Mouse (Mus musculus): Measurements from ENCODE around the gene Bcam. TPM values are rescaled to one million over a fixed set of nuclear protein-coding genes. Genes with fewer than 3 reads are reported as not detected.

Gene Bcam
- polyA plus RNA-seq, 1 experiment, result 25.3 TPM

DNA sequence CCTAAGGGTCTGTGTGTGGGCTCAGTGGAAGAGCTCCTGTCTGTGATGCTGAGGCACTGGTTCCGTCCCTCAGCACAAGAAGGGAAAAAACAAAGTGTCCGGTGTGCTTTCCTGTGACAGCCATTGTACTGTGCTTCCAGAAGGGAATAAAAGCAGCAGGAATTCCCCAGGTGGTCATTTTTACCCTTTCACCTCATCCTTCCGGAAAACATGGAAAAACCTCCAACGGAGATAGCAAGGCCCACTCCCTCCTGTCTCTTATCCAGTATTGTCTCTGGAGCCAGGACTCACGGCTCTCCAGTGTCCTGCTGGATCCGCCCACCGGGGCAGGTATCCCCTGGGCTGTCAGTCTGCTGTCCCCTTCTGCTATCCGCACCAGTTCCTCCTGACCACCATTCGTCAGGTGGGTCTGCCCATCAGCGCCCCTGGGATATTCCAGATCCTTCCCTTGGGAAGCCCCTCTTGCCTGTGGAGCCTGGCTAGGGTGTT, 36.6 kb downstream of the Bcam start:
- Histone ChIP-seq H3K4me1 (ENCODE audit: control insufficient read depth, insufficient read depth, low read length) (no peaks in the 10 kb centered on the region; the same call in 1 of the 2 replicates), H3K27me3 (ENCODE audit: control insufficient read depth, insufficient read depth, low read length) (no peaks in the 10 kb centered on the region), H3K27ac (ENCODE audit: insufficient read depth, low read length) (no peak overlapping the region), H3K4me3 (replicated peaks; ENCODE audit: insufficient read depth, low read depth, low read length) (no peak overlapping the region)
- WGBS, result 87% methylated on average over 10 of the region's 10 CpGs
- TF ChIP-seq CTCF (IDR thresholded peaks at IDR 0.05; ENCODE audit: borderline replicate concordance, insufficient read depth, low read depth, low read length) (no peak), POLR2A (IDR thresholded peaks at IDR 0.05; ENCODE audit: borderline replicate concordance, insufficient read depth, low read length) (no peak)
- DNase-seq, result no peak

DNA sequence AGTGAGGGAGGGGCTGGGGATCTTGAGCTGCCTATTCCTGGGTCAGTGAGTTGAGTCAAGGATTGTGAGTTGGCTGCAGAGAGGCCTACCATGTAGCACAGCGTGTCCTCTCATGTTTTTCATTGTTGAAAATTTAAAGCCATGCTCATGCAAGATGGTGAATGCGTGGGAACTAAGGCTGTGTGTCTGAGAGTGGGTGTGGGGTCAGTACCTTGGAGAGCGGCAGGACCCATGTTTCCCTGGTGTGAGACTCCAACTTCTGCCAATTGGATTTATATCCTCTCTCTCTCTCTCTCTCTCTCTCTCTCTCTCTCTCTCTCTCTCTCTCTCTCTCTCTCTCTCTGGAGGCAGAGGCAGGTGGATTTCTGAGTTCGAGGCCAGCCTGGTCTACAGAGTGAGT, 44.3 kb downstream of the Bcam start:
- DNase-seq, result no peak
- no peaks in the 10 kb centered on the region for H3K27me3 ChIP-seq (ENCODE audit: control insufficient read depth, insufficient read depth, low read length)
- H3K4me3 ChIP-seq (replicated peaks; ENCODE audit: insufficient read depth, low read depth, low read length), result no peak overlapping the region
- no peak for TF ChIP-seq CTCF (IDR thresholded peaks at IDR 0.05; ENCODE audit: borderline replicate concordance, insufficient read depth, low read depth, low read length)
- no peak for TF ChIP-seq POLR2A (IDR thresholded peaks at IDR 0.05; ENCODE audit: borderline replicate concordance, insufficient read depth, low read length)
- H3K4me1 ChIP-seq (ENCODE audit: control insufficient read depth, insufficient read depth, low read length), result no peaks in the 10 kb centered on the region; the same call in 1 of the 2 replicates
- 91% methylated on average over 4 of the region's 4 CpGs for WGBS
- H3K27ac ChIP-seq (ENCODE audit: insufficient read depth, low read length), result no peak overlapping the region

DNA sequence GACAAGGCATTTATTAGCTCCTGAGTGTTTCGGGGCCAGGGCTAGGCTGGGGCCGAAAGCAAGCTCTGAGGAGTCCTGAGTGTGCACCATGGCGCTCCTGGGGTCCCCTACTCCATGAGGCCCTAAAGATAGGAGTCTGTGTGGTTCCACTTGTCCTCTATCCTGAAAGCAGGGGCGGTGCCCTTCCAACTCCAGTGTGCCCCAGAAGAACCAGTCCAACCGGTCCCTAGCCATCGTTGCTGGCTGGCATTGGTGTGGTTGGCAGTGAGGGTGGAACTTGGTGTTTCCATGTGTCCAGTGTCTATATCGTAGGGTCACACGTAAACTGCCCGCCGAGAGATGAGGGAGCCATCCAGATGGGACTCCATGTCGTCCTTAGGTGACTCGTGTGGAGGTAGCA, 46.6 kb downstream of the Bcam start:
- no peak for TF ChIP-seq POLR2A (IDR thresholded peaks at IDR 0.05; ENCODE audit: borderline replicate concordance, insufficient read depth, low read length)
- no peak for TF ChIP-seq CTCF (IDR thresholded peaks at IDR 0.05; ENCODE audit: borderline replicate concordance, insufficient read depth, low read depth, low read length)

DNA sequence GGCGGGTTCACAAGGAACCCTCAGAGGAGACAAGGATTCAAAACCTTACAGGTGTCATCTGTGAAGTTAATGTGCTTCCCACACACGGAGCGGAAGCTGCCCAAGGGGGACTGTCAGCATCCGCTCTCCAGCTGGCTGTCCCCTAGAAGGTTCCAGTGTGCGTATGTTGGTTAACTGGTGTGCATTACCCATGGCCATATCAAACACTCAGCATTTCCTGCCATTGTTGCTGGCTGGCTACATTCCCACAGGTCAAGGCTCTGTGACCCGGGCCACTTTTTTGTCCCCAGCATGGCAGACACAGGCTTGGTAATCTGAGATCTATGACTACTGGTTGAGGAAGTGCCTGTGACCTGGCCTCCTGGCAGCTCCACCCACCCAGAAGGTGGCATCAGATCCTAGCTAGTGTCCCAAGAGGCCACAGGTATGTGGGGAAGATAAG, 48.0 kb downstream of the Bcam start:
- no peaks in the 10 kb centered on the region for H3K27me3 ChIP-seq (ENCODE audit: control insufficient read depth, insufficient read depth, low read length)
- no peak for DNase-seq
- H3K27ac ChIP-seq (ENCODE audit: insufficient read depth, low read length), result no peak overlapping the region
- WGBS, result 88% methylated on average over 6 of the region's 6 CpGs
- no peak overlapping the region for H3K4me3 ChIP-seq (replicated peaks; ENCODE audit: insufficient read depth, low read depth, low read length)
- H3K4me1 ChIP-seq (ENCODE audit: control insufficient read depth, insufficient read depth, low read length), result no peaks in the 10 kb centered on the region
- TF ChIP-seq CTCF (IDR thresholded peaks at IDR 0.05; ENCODE audit: borderline replicate concordance, insufficient read depth, low read depth, low read length), result no peak
- no peak for TF ChIP-seq POLR2A (IDR thresholded peaks at IDR 0.05; ENCODE audit: borderline replicate concordance, insufficient read depth, low read length)

More for the DNA sequence above, 46.6 kb downstream of the Bcam start:
- no peak overlapping the region for H3K27ac ChIP-seq (ENCODE audit: insufficient read depth, low read length)
- no peak overlapping the region for H3K4me3 ChIP-seq (replicated peaks; ENCODE audit: insufficient read depth, low read depth, low read length)
- DNase-seq, result no peak
- no peaks in the 10 kb centered on the region for H3K4me1 ChIP-seq (ENCODE audit: control insufficient read depth, insufficient read depth, low read length)
- H3K27me3 ChIP-seq (ENCODE audit: control insufficient read depth, insufficient read depth, low read length), result no peaks in the 10 kb centered on the region
- whole genome bisulfite sequencing, result 93% methylated on average over 12 of the region's 12 CpGs

DNA sequence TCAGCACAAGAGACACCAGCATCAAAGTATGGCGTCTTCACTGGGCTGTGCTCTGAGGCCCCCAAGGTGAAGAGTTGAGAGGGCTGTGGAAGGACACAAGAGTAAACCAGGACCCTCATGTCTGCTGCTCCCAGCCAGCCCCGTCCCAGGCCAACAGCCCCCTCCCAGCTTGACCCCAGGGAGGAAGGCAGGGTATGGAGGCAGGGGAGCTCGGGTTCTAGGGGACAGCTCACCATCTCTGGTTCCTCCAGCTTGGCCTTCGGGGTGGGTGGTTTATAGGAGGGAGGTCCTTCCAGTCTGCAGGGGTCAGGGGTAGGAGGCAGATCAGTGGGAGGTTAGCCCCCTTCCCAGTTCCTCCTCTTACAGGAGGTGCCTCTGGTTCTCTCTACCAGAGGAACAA, 51.6 kb downstream of the Bcam start:
- H3K27me3 ChIP-seq (ENCODE audit: control insufficient read depth, insufficient read depth, low read length), result no peaks in the 10 kb centered on the region
- no peak for DNase-seq
- H3K4me3 ChIP-seq (replicated peaks; ENCODE audit: insufficient read depth, low read depth, low read length), result no peak overlapping the region
- 89% methylated on average over 4 of the region's 4 CpGs for WGBS
- TF ChIP-seq POLR2A (IDR thresholded peaks at IDR 0.05; ENCODE audit: borderline replicate concordance, insufficient read depth, low read length), result no peak
- no peak for TF ChIP-seq CTCF (IDR thresholded peaks at IDR 0.05; ENCODE audit: borderline replicate concordance, insufficient read depth, low read depth, low read length)
- no peak overlapping the region for H3K27ac ChIP-seq (ENCODE audit: insufficient read depth, low read length)
- H3K4me1 ChIP-seq (ENCODE audit: control insufficient read depth, insufficient read depth, low read length), result no peaks in the 10 kb centered on the region

DNA sequence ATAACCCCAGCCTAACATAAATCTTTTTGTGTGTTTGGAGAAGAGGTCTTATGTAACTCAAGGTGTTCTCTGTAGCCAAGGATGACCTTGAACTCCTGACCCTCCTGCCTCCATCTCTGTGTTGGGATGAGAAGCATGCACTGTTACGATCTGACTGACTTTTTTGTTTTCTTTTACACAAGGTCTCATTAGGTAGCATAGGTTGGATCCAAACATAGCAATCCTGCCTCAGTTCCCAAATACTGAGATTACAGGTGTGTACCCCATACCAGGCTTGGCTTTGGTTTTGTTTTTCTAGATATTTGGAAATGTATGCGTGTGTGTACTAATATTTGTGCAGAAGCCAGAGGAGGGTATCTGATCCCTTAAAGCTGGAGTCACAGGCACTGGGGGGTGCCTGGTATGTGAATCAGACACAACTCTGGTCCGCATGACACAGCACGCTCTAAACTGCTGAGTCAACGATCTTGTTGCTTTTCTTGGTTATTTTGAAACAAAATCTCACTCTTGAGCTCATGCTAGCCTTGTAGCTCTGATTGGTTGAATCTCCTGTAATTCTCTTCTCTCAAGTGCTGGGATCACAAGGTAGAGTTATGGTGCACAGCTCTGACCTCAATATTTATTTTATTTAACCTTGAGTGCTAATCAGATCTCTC, 52.4 kb downstream of the Bcam start:
- WGBS, result 86% methylated on average over 5 of the region's 5 CpGs
- TF ChIP-seq CTCF (IDR thresholded peaks at IDR 0.05; ENCODE audit: borderline replicate concordance, insufficient read depth, low read depth, low read length), result no peak
- no peak for TF ChIP-seq POLR2A (IDR thresholded peaks at IDR 0.05; ENCODE audit: borderline replicate concordance, insufficient read depth, low read length)
- Histone ChIP-seq H3K4me1 (ENCODE audit: control insufficient read depth, insufficient read depth, low read length) (peaks cover 7% of the 10 kb centered on the region), H3K4me3 (replicated peaks; ENCODE audit: insufficient read depth, low read depth, low read length) (no peak overlapping the region), H3K27ac (ENCODE audit: insufficient read depth, low read length) (no peak overlapping the region), H3K27me3 (ENCODE audit: control insufficient read depth, insufficient read depth, low read length) (no peaks in the 10 kb centered on the region)
- no peak for DNase-seq

DNA sequence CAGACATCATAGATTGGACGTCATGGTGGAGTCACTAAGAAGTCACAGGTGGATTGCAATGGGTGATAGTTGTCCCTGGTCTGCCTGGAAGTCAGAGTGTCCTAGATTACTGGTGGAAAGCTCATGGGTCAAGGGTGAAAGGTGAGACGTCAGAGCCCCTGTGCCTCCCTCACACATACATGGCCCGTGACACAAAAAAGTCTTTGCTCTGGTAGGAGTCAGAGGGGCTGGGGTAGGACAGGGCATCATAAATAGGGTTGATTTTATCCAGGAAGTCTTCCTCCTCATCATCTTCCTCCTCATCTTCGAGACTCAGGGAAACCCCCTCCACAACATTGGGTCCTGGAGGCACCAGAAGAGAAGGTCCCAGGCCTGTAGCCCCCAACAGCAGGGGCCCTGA, 53.5 kb downstream of the Bcam start:
- Histone ChIP-seq H3K27ac (ENCODE audit: insufficient read depth, low read length) (no peak overlapping the region), H3K4me3 (replicated peaks; ENCODE audit: insufficient read depth, low read depth, low read length) (no peak overlapping the region), H3K4me1 (ENCODE audit: control insufficient read depth, insufficient read depth, low read length) (peaks cover 8% of the 10 kb centered on the region), H3K27me3 (ENCODE audit: control insufficient read depth, insufficient read depth, low read length) (no peaks in the 10 kb centered on the region)
- DNase-seq, result no peak
- WGBS, result 87% methylated on average over 4 of the region's 4 CpGs
- TF ChIP-seq POLR2A (IDR thresholded peaks at IDR 0.05; ENCODE audit: borderline replicate concordance, insufficient read depth, low read length) (no peak), CTCF (IDR thresholded peaks at IDR 0.05; ENCODE audit: borderline replicate concordance, insufficient read depth, low read depth, low read length) (no peak)

DNA sequence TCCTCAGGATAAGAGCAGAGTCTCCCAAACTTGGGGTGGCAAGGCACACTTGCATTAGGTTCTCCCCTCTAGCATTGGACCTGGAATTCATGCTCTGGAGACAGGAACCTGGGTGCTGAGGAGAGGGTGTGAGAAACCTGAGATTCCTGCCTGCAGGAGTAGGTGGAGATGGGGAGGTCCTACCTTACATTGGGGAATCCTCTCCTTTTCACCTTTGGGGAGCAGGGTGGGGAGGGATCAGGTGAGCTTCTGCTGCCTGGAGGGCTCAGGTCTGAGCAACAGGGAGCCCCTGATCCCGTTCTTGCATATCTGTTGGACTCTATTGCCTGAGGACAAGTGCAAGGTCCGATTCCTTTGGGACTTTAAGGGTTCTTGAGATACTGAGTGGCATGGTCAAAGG, 54.0 kb downstream of the Bcam start:
- no peak overlapping the region for H3K4me3 ChIP-seq (replicated peaks; ENCODE audit: insufficient read depth, low read depth, low read length)
- H3K4me1 ChIP-seq (ENCODE audit: control insufficient read depth, insufficient read depth, low read length), result peaks cover 8% of the 10 kb centered on the region
- no peak for TF ChIP-seq CTCF (IDR thresholded peaks at IDR 0.05; ENCODE audit: borderline replicate concordance, insufficient read depth, low read depth, low read length)
- TF ChIP-seq POLR2A (IDR thresholded peaks at IDR 0.05; ENCODE audit: borderline replicate concordance, insufficient read depth, low read length), result no peak
- peak in 1 of 2 experiments; percentile 18 for DNase-seq
- H3K27ac ChIP-seq (ENCODE audit: insufficient read depth, low read length), result no peak overlapping the region
- no peaks in the 10 kb centered on the region for H3K27me3 ChIP-seq (ENCODE audit: control insufficient read depth, insufficient read depth, low read length)
- 85% methylated on average over 2 of the region's 2 CpGs for WGBS
